ENCODE assay signal across 27 mouse cellular contexts in genomic region chr17:4825221-4825895, GRCm38 (mm10).
DNase-seq lines count a peak whose midpoint lies in the region; ATAC-seq and TF ChIP-seq lines count a peak whose summit lies in the region.
"Had no signal": no experiment of that assay in that cellular context is flagged by ENCODE, and none has a peak within 500 bp of the region (broad histone marks: within the 10 kb centered on the region; RNA-seq: fewer than 3 reads in every experiment).

No protein-coding gene starts in this region.

- no peak for TF ChIP-seq CTCF in gastrocnemius, adult 2 months (IDR thresholded peaks at IDR 0.05)
- TF ChIP-seq CTCF in kidney, postnatal 0 days (IDR thresholded peaks at IDR 0.05; ENCODE audit: low read depth): no peak

- no peak overlapping the region for H3K4me3 ChIP-seq in gastrocnemius, adult 2 months
- H3K4me3 ChIP-seq in kidney, postnatal 0 days (replicated peaks; ENCODE audit: low read depth, low read length): no peak overlapping the region
- no peak overlapping the region for H3K4me3 ChIP-seq in kidney, embryonic 16.5 days (ENCODE audit: low read length)
- H3K4me3 ChIP-seq in midbrain, embryonic 15.5 days: no peak overlapping the region
- H3K4me3 ChIP-seq: forebrain, embryonic 10.5 days; hindbrain, embryonic 15.5 days; intestine, embryonic 15.5 days; left cerebral cortex, adult 2 months; midbrain, embryonic 12.5 days; neural tube, embryonic 12.5 days; stomach, embryonic 15.5 days had no signal

- intact Hi-C loops in gastrocnemius, adult 2 months (cut with DNase I): no loop called here

- no peaks in the 10 kb centered on the region for H3K27me3 ChIP-seq in kidney, postnatal 0 days (ENCODE audit: insufficient read depth, low read length)
- no peaks in the 10 kb centered on the region for H3K27me3 ChIP-seq in kidney, embryonic 16.5 days (ENCODE audit: insufficient read depth, low read length)
- H3K27me3 ChIP-seq in midbrain, embryonic 15.5 days (replicated peaks): no peaks in the 10 kb centered on the region
- H3K27me3 ChIP-seq: hindbrain, embryonic 15.5 days; intestine, embryonic 15.5 days; midbrain, embryonic 12.5 days; neural tube, embryonic 12.5 days; stomach, embryonic 15.5 days had no signal

- no peak; the same call in 1 of the 2 replicates for ATAC-seq in kidney, postnatal 0 days (replicated peaks; ENCODE audit: low FRiP score, low read depth)
- no peak for ATAC-seq in kidney, embryonic 16.5 days (ENCODE audit: low FRiP score, low TSS enrichment)
- ATAC-seq in midbrain, embryonic 15.5 days (replicated peaks): no peak
- ATAC-seq: CD4-positive, CD25-positive, alpha-beta regulatory T cell, adult 4 months; forebrain, embryonic 16.5 days; intestine, embryonic 15.5 days had no signal

- no peaks in the 10 kb centered on the region for H3K36me3 ChIP-seq in kidney, postnatal 0 days (ENCODE audit: insufficient read depth, low read length)
- H3K36me3 ChIP-seq in kidney, embryonic 16.5 days (ENCODE audit: insufficient read depth, low read length): no peaks in the 10 kb centered on the region
- H3K36me3 ChIP-seq in midbrain, embryonic 15.5 days (replicated peaks): no peaks in the 10 kb centered on the region
- H3K36me3 ChIP-seq: forebrain, embryonic 10.5 days; hindbrain, embryonic 15.5 days; intestine, embryonic 15.5 days; midbrain, embryonic 12.5 days; neural tube, embryonic 12.5 days; stomach, embryonic 15.5 days had no signal

- no peak overlapping the region for H3K9ac ChIP-seq in kidney, postnatal 0 days (ENCODE audit: low read depth, low read length)
- no peak overlapping the region for H3K9ac ChIP-seq in kidney, embryonic 16.5 days (replicated peaks; ENCODE audit: low read length)
- no peak overlapping the region for H3K9ac ChIP-seq in midbrain, embryonic 15.5 days
- H3K9ac ChIP-seq: hindbrain, embryonic 15.5 days; intestine, embryonic 15.5 days; midbrain, embryonic 12.5 days; neural tube, embryonic 12.5 days; stomach, embryonic 15.5 days had no signal

- no peaks in the 10 kb centered on the region for H3K9me3 ChIP-seq in kidney, postnatal 0 days (replicated peaks; ENCODE audit: low read length)
- H3K9me3 ChIP-seq in kidney, embryonic 16.5 days (ENCODE audit: low read length): no peaks in the 10 kb centered on the region
- H3K9me3 ChIP-seq in midbrain, embryonic 15.5 days: no peaks in the 10 kb centered on the region
- H3K9me3 ChIP-seq: forebrain, embryonic 10.5 days; hindbrain, embryonic 15.5 days; intestine, embryonic 15.5 days; neural tube, embryonic 12.5 days; stomach, embryonic 15.5 days had no signal

- H3K4me2 ChIP-seq in kidney, postnatal 0 days (ENCODE audit: low read length): no peak overlapping the region
- no peak overlapping the region for H3K4me2 ChIP-seq in kidney, embryonic 16.5 days (replicated peaks; ENCODE audit: low read depth, low read length)
- H3K4me2 ChIP-seq in midbrain, embryonic 15.5 days: no peak overlapping the region
- H3K4me2 ChIP-seq: hindbrain, embryonic 15.5 days; intestine, embryonic 15.5 days; liver, embryonic 11.5 days; midbrain, embryonic 12.5 days; neural tube, embryonic 12.5 days; stomach, embryonic 15.5 days had no signal

- no peak overlapping the region for H3K27ac ChIP-seq in gastrocnemius, adult 2 months
- no peak overlapping the region for H3K27ac ChIP-seq in kidney, postnatal 0 days
- no peak overlapping the region for H3K27ac ChIP-seq in kidney, embryonic 16.5 days (ENCODE audit: low read length)
- H3K27ac ChIP-seq in midbrain, embryonic 15.5 days: no peak overlapping the region
- H3K27ac ChIP-seq: forebrain, embryonic 10.5 days; hindbrain, embryonic 15.5 days; intestine, embryonic 15.5 days; left cerebral cortex, adult 2 months; midbrain, embryonic 12.5 days; neural tube, embryonic 12.5 days; stomach, embryonic 15.5 days had no signal

- WGBS in kidney, postnatal 0 days: 35% methylated on average over 8 of the region's 8 CpGs
- 47% methylated on average over 8 of the region's 8 CpGs for WGBS in kidney, embryonic 16.5 days
- 84% methylated on average over 8 of the region's 8 CpGs for WGBS in midbrain, embryonic 15.5 days

- no peaks in the 10 kb centered on the region for H3K4me1 ChIP-seq in kidney, postnatal 0 days (replicated peaks; ENCODE audit: insufficient read depth, low read length)
- H3K4me1 ChIP-seq in kidney, embryonic 16.5 days (ENCODE audit: insufficient read depth, low read length): 0 out of 2 replicates have a peak, but pooled peaks cover 3% of the 10 kb centered on the region
- H3K4me1 ChIP-seq in midbrain, embryonic 15.5 days: no peaks in the 10 kb centered on the region
- H3K4me1 ChIP-seq: forebrain, embryonic 10.5 days; hindbrain, embryonic 15.5 days; intestine, embryonic 15.5 days; midbrain, embryonic 12.5 days; neural tube, embryonic 12.5 days; stomach, embryonic 15.5 days had no signal

- DNase-seq in gastrocnemius, adult 2 months: peak; percentile 25
- no peak for DNase-seq in gastrocnemius, adult 18-20 months (ENCODE audit: low spot score)
- peak; percentile 19 for DNase-seq in kidney, postnatal 0 days (ENCODE audit: low spot score)
- peak; percentile 50 for DNase-seq in embryo, embryonic 11 days
- DNase-seq in hindlimb bud, embryonic 11.5 days (ENCODE audit: extremely low spot score, low read depth, low spot score): peak; percentile 10
- DNase-seq in left cerebral cortex, adult 9 months (ENCODE audit: low spot score in 2 of 2): no peak
- DNase-seq: adrenal gland, postnatal 36 days; cerebellum, adult 9-11 months; heart, postnatal 4 days; left cerebral cortex, postnatal 4 days; lung, adult 18-20 months; lung, postnatal 10 days; right cerebral cortex, adult 18-20 months; right cerebral cortex, postnatal 4 days; thymus, postnatal 25 days had no signal

Comparison
In these comparisons a context has a peak if more than half of its experiments do, and no peak if none do; other contexts are left out.
1. DNase-seq: peak in gastrocnemius, adult 2 months (single experiment), kidney, postnatal 0 days (single experiment), embryo, embryonic 11 days (single experiment) and hindlimb bud, embryonic 11.5 days (single experiment); none in gastrocnemius, adult 18-20 months (single experiment) and left cerebral cortex, adult 9 months (0 of 2).